Mouse (Mus musculus) bone marrow, adult 2 months (tissue): Measurements from ENCODE around the gene Efhd1.

ENCODE experiments used
- CTCF ChIP-seq: fragments of 200-500 bp; IDR thresholded peaks from 2 replicates; pipeline ENCODE4 v1.5.1; 2011; ENCODE audit warnings: low read length, control low read depth; ENCODE audit not compliant: control insufficient read depth, insufficient read depth
- POLR2A ChIP-seq: fragments of 200-500 bp; IDR thresholded peaks from 2 replicates; pipeline ENCODE4 v1.6.1; 2011; ENCODE audit warnings: low read depth, mild to moderate bottlenecking, control low read depth, low read length, borderline replicate concordance; ENCODE audit not compliant: control insufficient read depth

GRCm38 (mm10) chr1:87326742-87327163, 62.6 kb downstream of the Efhd1 start, which contains the start of gene Gigyf2:
- TF ChIP-seq CTCF (no peak), POLR2A (peak; percentile 46; the same call in 1 of the 2 replicates)
